Mouse (Mus musculus) urinary bladder, postnatal 14 days (tissue): ENCODE data around the gene Sept5.

Source experiments
- DNase-seq: peaks from one replicate; pipeline ENCODE4 v3.0.0; 2021; ENCODE audit warnings: low spot score

Sept5 gene

GRCm38 (mm10) chr16:18629390-18630231 is at the start of gene Sept5:
Gene Sept5, minus strand, starts transcription at chr16:18629954.
- DNase-seq = peak; percentile 71

- DNase-seq = no peak
Measured at GRCm38 (mm10) chr16:18679112-18679511, 49.4 kb upstream of the Sept5 start.

- peak; percentile 86 for DNase-seq
Measured at GRCm38 (mm10) chr16:18677746-18678679, 48.3 kb upstream of the Sept5 start.

GRCm38 (mm10) chr16:18673005-18673404 is 43.3 kb upstream of the Sept5 start:
- no peak for DNase-seq

GRCm38 (mm10) chr16:18672027-18672426 is 42.3 kb upstream of the Sept5 start:
- DNase-seq = no peak

GRCm38 (mm10) chr16:18669914-18670313 is 40.2 kb upstream of the Sept5 start:
- DNase-seq = no peak

- no peak for DNase-seq
Measured at GRCm38 (mm10) chr16:18658597-18658996, 28.8 kb upstream of the Sept5 start.

GRCm38 (mm10) chr16:18655372-18656098 is 25.8 kb upstream of the Sept5 start:
- no peak for DNase-seq

- no peak for DNase-seq
Measured at GRCm38 (mm10) chr16:18653290-18654160, 23.8 kb upstream of the Sept5 start.

- DNase-seq = no peak
Measured at GRCm38 (mm10) chr16:18649126-18649525, 19.4 kb upstream of the Sept5 start.

- peak; percentile 63 for DNase-seq
Measured at GRCm38 (mm10) chr16:18645329-18645728, 15.6 kb upstream of the Sept5 start.

GRCm38 (mm10) chr16:18644485-18644884 is 14.7 kb upstream of the Sept5 start:
- no peak for DNase-seq

GRCm38 (mm10) chr16:18643406-18643998 is 13.7 kb upstream of the Sept5 start:
- no peak for DNase-seq

GRCm38 (mm10) chr16:18642897-18643296 is 13.1 kb upstream of the Sept5 start:
- DNase-seq = no peak

GRCm38 (mm10) chr16:18642291-18642690 is 12.5 kb upstream of the Sept5 start:
- no peak for DNase-seq

GRCm38 (mm10) chr16:18639382-18639929 is 9.7 kb upstream of the Sept5 start:
- no peak for DNase-seq

- DNase-seq = no peak
Measured at GRCm38 (mm10) chr16:18638396-18638795, 8.6 kb upstream of the Sept5 start.

- no peak for DNase-seq
Measured at GRCm38 (mm10) chr16:18636804-18637203, 7.0 kb upstream of the Sept5 start.

GRCm38 (mm10) chr16:18636401-18636800 is 6.6 kb upstream of the Sept5 start:
- DNase-seq = no peak

GRCm38 (mm10) chr16:18633333-18633732 is 3.6 kb upstream of the Sept5 start:
- no peak for DNase-seq
